Mouse (Mus musculus) hindbrain, embryonic 16.5 days (tissue): ENCODE data around the gene Tom1. TPM values are rescaled to one million over a fixed set of nuclear protein-coding genes. Genes with fewer than 3 reads are reported as not detected.

ENCODE experiments used
- ATAC-seq: fragments of 200-750 bp; cut with Nextera tagmentation; 2 replicates; pipeline ENCODE4 v1.8.0; 2017; ENCODE audit warnings: moderate TSS enrichment, moderate library complexity
- H3K27ac ChIP-seq: fragments of 300-500 bp; sonication (generic); 2 replicates; pipeline ENCODE4 v1.5.1; 2014; ENCODE audit warnings: low read depth, mild to moderate bottlenecking, control low read depth, low read length, moderate library complexity
- H3K27me3 ChIP-seq: fragments of 300-500 bp; sonication (generic); replicated peaks from 2 replicates; pipeline ENCODE4 v1.6.1; 2014; ENCODE audit warnings: low read length; ENCODE audit not compliant: control insufficient read depth, insufficient read depth
- H3K36me3 ChIP-seq: fragments of 300-500 bp; sonication (generic); 2 replicates; pipeline ENCODE4 v1.6.1; 2014; ENCODE audit warnings: mild to moderate bottlenecking, low read length, moderate library complexity, mixed read lengths; ENCODE audit not compliant: control insufficient read depth, insufficient read depth
- H3K4me1 ChIP-seq: fragments of 300-500 bp; sonication (generic); 2 replicates; pipeline ENCODE4 v1.6.1; 2014; ENCODE audit warnings: low read depth, low read length; ENCODE audit not compliant: control insufficient read depth, insufficient read depth
- H3K4me2 ChIP-seq: fragments of 300-500 bp; sonication (generic); 2 replicates; pipeline ENCODE4 v1.6.1; 2014; ENCODE audit warnings: mild to moderate bottlenecking, low read length, control low read depth, moderate library complexity
- H3K4me3 ChIP-seq: fragments of 300-500 bp; sonication (generic); 2 replicates; pipeline ENCODE4 v1.5.1; 2014; ENCODE audit warnings: mild to moderate bottlenecking, low read length, control low read depth, moderate library complexity
- H3K9ac ChIP-seq: fragments of 300-500 bp; sonication (generic); 2 replicates; pipeline ENCODE4 v1.6.1; 2014; ENCODE audit warnings: low read depth, mild to moderate bottlenecking, control low read depth, low read length, moderate library complexity
- H3K9me3 ChIP-seq: fragments of 300-500 bp; sonication (generic); 2 replicates; pipeline ENCODE4 v1.6.1; 2014; ENCODE audit warnings: mild to moderate bottlenecking, low read length, moderate library complexity; ENCODE audit not compliant: control insufficient read depth
- WGBS: fragments of 180-500 bp; shearing (Covaris S2); extraction: QIAGEN DNeasy Blood & Tissue Kit; methylation state at CpG from one replicate; pipeline ENCODE4 v1.1.7; 2014; 5-methylcytosine and 5-hydroxymethylcytosine counted together
- polyA plus RNA-seq: library from polyadenylated mRNA; unstranded; fragments of >200 nt; fragmentation: Nextera tagmentation; extraction: Ambion mirVana; gene quantifications from 2 replicates; pipeline ENCODE4 v1.2.1, GENCODE M21; 2015

Tom1 gene
- polyA plus RNA-seq, 1 experiment from 2014 or later: 40.7 TPM

DNA sequence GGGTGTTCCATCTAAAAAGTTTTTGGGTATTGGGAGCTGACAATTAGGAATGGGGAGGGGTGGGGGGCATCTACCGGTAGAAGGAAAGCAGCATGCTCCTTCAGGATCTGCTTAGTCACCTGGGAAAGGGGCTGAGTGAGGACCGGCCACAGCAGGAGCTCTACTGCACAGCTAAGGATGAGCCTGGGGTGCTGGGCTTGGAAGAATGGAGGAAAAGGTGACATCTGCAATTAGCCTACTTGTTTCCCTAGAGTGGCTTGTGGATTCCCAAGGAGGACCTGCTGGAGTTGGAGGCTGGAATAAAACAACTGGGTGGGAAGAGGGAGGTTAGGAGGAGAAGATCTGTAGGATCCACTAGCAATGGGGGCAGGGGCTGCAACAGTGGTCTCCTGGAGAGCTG, 19.9 kb upstream of the Tom1 start:
- Histone ChIP-seq H3K4me3 (no peak overlapping the region), H3K27ac (no peak overlapping the region), H3K36me3 (peaks cover 7% of the 10 kb centered on the region; the same call in 1 of the 2 replicates), H3K27me3 (no peaks in the 10 kb centered on the region), H3K9me3 (no peaks in the 10 kb centered on the region), H3K4me2 (no peak overlapping the region), H3K9ac (no peak overlapping the region), H3K4me1 (no peaks in the 10 kb centered on the region)
- WGBS: 44% methylated on average over 2 of the region's 2 CpGs
- ATAC-seq: no peak

DNA sequence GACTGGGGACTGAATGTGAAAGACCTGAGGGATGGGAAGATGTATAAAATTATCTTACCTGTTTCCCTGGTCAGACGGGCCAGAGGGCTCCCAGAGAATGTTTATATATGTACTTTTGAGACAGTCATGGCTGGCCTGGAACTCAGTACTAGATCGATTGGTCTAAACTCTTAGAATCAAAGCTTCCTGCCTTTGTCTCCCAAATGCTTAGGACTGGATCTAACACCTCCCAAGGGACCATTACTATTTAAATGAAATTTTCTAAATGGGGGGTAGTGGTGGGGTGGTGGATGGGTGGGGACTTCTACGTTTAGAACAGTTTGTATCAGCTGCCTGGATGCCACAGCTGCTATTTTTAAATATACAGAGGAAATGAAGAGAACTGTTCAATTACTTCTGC, 19.5 kb upstream of the Tom1 start:
- H3K4me3 ChIP-seq: no peak overlapping the region
- no peak overlapping the region for H3K9ac ChIP-seq
- no peak overlapping the region for H3K27ac ChIP-seq
- no peaks in the 10 kb centered on the region for H3K9me3 ChIP-seq
- no peak for ATAC-seq
- no peaks in the 10 kb centered on the region for H3K27me3 ChIP-seq
- no peak overlapping the region for H3K4me2 ChIP-seq
- peaks cover 4% of the 10 kb centered on the region; the same call in 1 of the 2 replicates for H3K36me3 ChIP-seq
- H3K4me1 ChIP-seq: no peaks in the 10 kb centered on the region
- WGBS: 79% methylated on average over 3 of the region's 3 CpGs

DNA sequence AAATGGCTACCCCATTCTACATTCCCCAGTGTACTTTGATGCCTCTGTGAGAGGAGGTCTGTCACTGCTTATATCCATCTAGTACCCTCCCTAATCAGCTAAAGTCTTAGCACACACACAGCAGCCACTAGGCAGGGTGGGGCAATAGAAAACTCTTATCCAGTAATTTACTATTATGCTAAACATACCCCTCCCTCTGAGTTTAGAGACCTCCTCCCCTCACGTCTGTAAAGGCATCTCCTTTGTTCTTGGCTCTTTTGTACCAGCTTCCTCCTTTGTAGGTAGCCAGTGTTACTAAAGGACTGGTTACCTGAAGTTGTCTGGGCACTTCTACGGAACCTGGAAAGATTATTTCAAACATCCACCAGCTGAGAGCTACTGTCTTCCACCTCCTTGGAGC, 17.5 kb upstream of the Tom1 start:
- Histone ChIP-seq H3K4me1 (no peaks in the 10 kb centered on the region), H3K9me3 (no peaks in the 10 kb centered on the region), H3K4me2 (no peak overlapping the region), H3K27me3 (no peaks in the 10 kb centered on the region), H3K27ac (no peak overlapping the region), H3K9ac (no peak overlapping the region), H3K36me3 (0 out of 2 replicates have a peak, but pooled peaks cover 2% of the 10 kb centered on the region), H3K4me3 (no peak overlapping the region)
- 49% methylated on average over 2 of the region's 2 CpGs for WGBS
- ATAC-seq: no peak

GRCm38 (mm10) chr8:75016422-75016821, 17.1 kb upstream of the Tom1 start:
- ATAC-seq: no peak
- Histone ChIP-seq H3K4me3 (no peak overlapping the region), H3K4me2 (no peak overlapping the region), H3K27me3 (no peaks in the 10 kb centered on the region), H3K36me3 (peaks cover 2% of the 10 kb centered on the region; the same call in 1 of the 2 replicates), H3K9ac (no peak overlapping the region), H3K9me3 (no peaks in the 10 kb centered on the region), H3K27ac (no peak overlapping the region), H3K4me1 (no peaks in the 10 kb centered on the region)
- 94% methylated on average over 1 of the region's 1 CpGs for WGBS

DNA sequence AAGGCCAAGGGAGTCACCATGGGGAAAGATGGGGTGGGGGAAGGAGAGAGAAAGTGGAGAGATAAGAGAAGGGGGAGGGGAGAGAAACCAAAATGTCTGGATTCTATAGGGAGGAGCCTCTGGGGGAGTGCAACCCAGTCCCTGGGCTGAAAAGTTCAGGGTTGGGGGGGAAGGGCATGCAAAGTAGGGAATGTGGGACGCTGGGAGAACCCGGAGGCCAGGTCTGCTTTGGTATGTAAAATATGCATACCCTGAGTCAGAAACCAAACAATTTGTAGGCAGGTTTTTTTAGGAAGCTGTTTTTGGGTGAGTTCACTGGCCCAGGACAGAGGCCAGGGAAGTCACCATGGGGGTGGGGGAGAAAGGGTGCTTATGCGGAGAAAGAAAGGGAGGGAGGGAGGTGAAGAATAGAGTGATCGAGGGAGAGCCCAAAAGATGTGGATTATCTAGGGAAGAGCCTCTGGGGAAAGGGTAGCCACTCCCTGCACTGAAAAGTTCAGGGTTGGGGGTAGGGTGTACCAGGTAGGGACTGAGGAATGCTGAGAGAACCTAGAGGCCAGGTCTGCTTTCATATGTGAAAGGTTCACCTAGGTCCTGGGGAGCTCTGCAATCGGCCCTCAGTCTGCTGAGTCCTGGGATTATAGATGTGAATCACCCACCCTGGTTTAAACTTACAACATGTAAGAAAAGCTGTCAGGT, 15.1 kb upstream of the Tom1 start:
- Histone ChIP-seq H3K36me3 (peaks cover 11% of the 10 kb centered on the region), H3K4me3 (no peak overlapping the region), H3K9ac (no peak overlapping the region), H3K4me1 (no peaks in the 10 kb centered on the region), H3K9me3 (no peaks in the 10 kb centered on the region), H3K4me2 (no peak overlapping the region), H3K27ac (no peak overlapping the region), H3K27me3 (no peaks in the 10 kb centered on the region)
- WGBS: 36% methylated on average over 5 of the region's 5 CpGs
- ATAC-seq: no peak

DNA sequence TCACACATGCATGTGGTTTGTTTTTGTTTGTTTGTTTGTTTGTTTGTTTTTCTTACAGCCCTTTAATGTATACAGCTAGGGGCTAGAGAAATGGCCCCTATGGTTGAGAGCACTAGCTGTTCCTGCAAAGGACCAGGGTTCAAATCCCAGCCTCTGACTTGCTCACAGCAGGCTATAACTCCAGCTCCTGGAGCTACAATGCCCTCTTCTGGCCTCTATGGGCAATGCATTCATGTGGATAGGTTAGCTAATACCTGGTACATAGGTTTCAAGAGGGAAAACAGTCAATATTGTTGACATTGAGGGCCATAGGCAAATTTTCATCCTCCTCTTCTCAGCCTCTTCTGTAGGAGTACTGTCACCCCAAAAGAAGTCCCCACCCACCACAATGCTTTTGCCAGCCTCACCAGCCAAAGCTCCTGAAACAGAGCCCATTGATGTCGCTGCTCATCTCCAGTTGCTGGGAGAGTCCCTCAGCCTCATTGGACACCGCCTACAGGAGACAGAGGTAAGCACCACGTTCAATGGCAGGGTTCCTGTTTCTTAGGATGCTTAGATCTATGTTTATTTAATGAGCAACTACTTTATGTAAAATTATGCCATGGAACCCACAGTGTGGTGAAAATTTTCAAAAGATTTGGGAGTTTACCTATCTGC, 9.7 kb upstream of the Tom1 start:
- peaks cover 39% of the 10 kb centered on the region for H3K36me3 ChIP-seq
- H3K4me1 ChIP-seq: no peaks in the 10 kb centered on the region
- no peak for ATAC-seq
- no peak overlapping the region for H3K9ac ChIP-seq
- H3K4me3 ChIP-seq: no peak overlapping the region
- no peaks in the 10 kb centered on the region for H3K9me3 ChIP-seq
- H3K27ac ChIP-seq: no peak overlapping the region
- WGBS: 90% methylated on average over 3 of the region's 3 CpGs
- no peak overlapping the region for H3K4me2 ChIP-seq
- no peaks in the 10 kb centered on the region for H3K27me3 ChIP-seq

DNA sequence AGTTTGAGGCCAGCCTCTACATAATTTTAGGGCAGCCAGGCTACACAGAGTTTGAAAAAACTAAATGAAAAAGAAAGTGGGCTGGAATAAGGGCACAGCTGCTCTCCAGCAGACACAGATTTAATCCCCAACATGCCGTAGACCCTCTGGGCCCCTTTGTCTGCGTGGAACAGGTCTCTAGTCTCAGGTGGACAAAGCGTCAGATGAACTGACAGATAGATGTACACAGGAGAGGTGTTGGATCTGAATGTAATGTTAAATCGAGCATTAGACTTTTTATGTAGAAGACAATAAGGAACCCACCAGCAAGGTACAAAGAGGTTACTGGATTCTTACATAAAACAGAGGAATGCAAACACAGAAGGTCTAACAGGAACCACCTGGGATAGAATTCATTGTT, 7.7 kb upstream of the Tom1 start:
- no peak for ATAC-seq
- H3K9me3 ChIP-seq: no peaks in the 10 kb centered on the region
- no peak overlapping the region for H3K27ac ChIP-seq
- 97% methylated on average over 4 of the region's 4 CpGs for WGBS
- peaks cover 37% of the 10 kb centered on the region for H3K36me3 ChIP-seq
- H3K4me2 ChIP-seq: no peak overlapping the region
- H3K27me3 ChIP-seq: no peaks in the 10 kb centered on the region
- no peaks in the 10 kb centered on the region for H3K4me1 ChIP-seq
- H3K4me3 ChIP-seq: no peak overlapping the region
- no peak overlapping the region for H3K9ac ChIP-seq

GRCm38 (mm10) chr8:75030453-75031024, 3.0 kb upstream of the Tom1 start:
- Histone ChIP-seq H3K9ac (no peak overlapping the region), H3K4me2 (no peak overlapping the region), H3K4me1 (peaks cover 9% of the 10 kb centered on the region), H3K4me3 (no peak overlapping the region), H3K27ac (no peak overlapping the region), H3K36me3 (peaks cover 13% of the 10 kb centered on the region), H3K9me3 (no peaks in the 10 kb centered on the region), H3K27me3 (no peaks in the 10 kb centered on the region)
- ATAC-seq: no peak
- WGBS: 96% methylated on average over 3 of the region's 3 CpGs

- Histone ChIP-seq H3K27me3 (no peaks in the 10 kb centered on the region), H3K9ac (peak overlapping the region; percentile 70; the same call in 1 of the 2 replicates), H3K9me3 (no peaks in the 10 kb centered on the region), H3K27ac (peak overlapping the region; percentile 25; the same call in 1 of the 2 replicates), H3K36me3 (no peaks in the 10 kb centered on the region), H3K4me3 (peak overlapping the region; percentile 72), H3K4me1 (peaks cover 9% of the 10 kb centered on the region), H3K4me2 (peak overlapping the region; percentile 68)
- 60% methylated on average over 5 of the region's 5 CpGs for WGBS
- no peak for ATAC-seq
Measured at GRCm38 (mm10) chr8:75032961-75033360, 544 bp upstream of the Tom1 start.
